Mouse (Mus musculus) lung, embryonic 15.5 days (tissue): ENCODE results near the gene Olfr44. TPM values are rescaled to one million over a fixed set of nuclear protein-coding genes. Genes with fewer than 3 reads are reported as not detected.

Experiments
- ATAC-seq: fragments of 200-750 bp; cut with Nextera tagmentation; 2 replicates; pipeline ENCODE4 v1.8.0; 2017; ENCODE audit warnings: moderate number of reproducible peaks, borderline replicate concordance; ENCODE audit not compliant: low FRiP score, low TSS enrichment; ENCODE audit errors: extremely low read depth
- H3K27ac ChIP-seq: fragments of 300-500 bp; sonication (generic); 2 replicates; pipeline ENCODE4 v1.5.1; 2015; ENCODE audit warnings: moderate library complexity, mild to moderate bottlenecking, inconsistent platforms
- H3K27me3 ChIP-seq: fragments of 300-500 bp; sonication (generic); 2 replicates; pipeline ENCODE4 v1.6.1; 2015; ENCODE audit warnings: inconsistent platforms
- H3K36me3 ChIP-seq: fragments of 300-500 bp; sonication (generic); 2 replicates; pipeline ENCODE4 v1.6.1; 2015; ENCODE audit warnings: inconsistent platforms
- H3K4me1 ChIP-seq: fragments of 300-500 bp; sonication (generic); 2 replicates; pipeline ENCODE4 v1.6.1; 2015; ENCODE audit warnings: inconsistent platforms
- H3K4me2 ChIP-seq: fragments of 300-500 bp; sonication (generic); 2 replicates; pipeline ENCODE4 v1.6.1; 2015; ENCODE audit warnings: inconsistent platforms, mild to moderate bottlenecking, moderate library complexity
- H3K4me3 ChIP-seq: fragments of 300-500 bp; sonication (generic); 2 replicates; pipeline ENCODE4 v1.5.1; 2015; ENCODE audit warnings: mild to moderate bottlenecking, inconsistent platforms
- H3K9ac ChIP-seq: fragments of 300-500 bp; sonication (generic); 2 replicates; pipeline ENCODE4 v1.6.1; 2015; ENCODE audit warnings: inconsistent platforms
- H3K9me3 ChIP-seq: fragments of 300-500 bp; sonication (generic); 2 replicates; pipeline ENCODE4 v1.6.1; 2016; ENCODE audit warnings: inconsistent platforms
- WGBS: fragments of 180-500 bp; shearing (Covaris S2); methylation state at CpG from one replicate; pipeline ENCODE4 v1.1.7; 2015; 5-methylcytosine and 5-hydroxymethylcytosine counted together
- polyA plus RNA-seq: library from polyadenylated mRNA; unstranded; fragments of >200 nt; fragmentation: Nextera tagmentation; extraction: Ambion mirVana; gene quantifications from 2 replicates; pipeline ENCODE4 v1.2.1, GENCODE M21; 2015

Olfr44 gene
- not detected in 2 replicates for polyA plus RNA-seq

DNA sequence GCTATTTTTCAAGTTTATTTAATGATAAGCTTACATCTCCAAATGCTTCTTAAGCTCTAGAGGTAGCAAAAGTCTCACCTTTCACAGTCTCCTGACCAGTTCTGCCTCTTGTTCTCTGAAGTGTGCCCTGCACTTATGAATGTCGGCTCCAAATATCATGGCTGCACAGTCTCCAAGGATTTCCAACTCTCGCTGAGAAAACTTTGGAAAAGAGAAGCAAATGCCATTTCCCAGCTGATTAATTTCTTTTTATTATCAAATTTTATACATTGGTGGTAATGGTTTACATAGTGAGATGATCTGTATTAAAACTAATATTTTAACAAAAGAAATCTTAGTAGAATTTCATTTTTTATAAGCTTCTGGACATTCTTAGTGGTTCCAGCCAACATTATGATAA, at the start of gene Olfr44:
TSS of gene Olfr44 (minus strand) at position 101 of the 400 bp plus-strand sequence.
- Histone ChIP-seq H3K4me3 (no peak within 1 kb of the TSS), H3K36me3 (no peaks in the 10 kb centered on the region), H3K27me3 (no peaks in the 10 kb centered on the region), H3K9ac (no peak within 1 kb of the TSS), H3K9me3 (no peaks in the 10 kb centered on the region), H3K4me1 (no peaks in the 10 kb centered on the region), H3K27ac (no peak within 1 kb of the TSS), H3K4me2 (no peak within 1 kb of the TSS)
- 59% methylated on average over 2 of the region's 2 CpGs for WGBS
- no peak for ATAC-seq

DNA sequence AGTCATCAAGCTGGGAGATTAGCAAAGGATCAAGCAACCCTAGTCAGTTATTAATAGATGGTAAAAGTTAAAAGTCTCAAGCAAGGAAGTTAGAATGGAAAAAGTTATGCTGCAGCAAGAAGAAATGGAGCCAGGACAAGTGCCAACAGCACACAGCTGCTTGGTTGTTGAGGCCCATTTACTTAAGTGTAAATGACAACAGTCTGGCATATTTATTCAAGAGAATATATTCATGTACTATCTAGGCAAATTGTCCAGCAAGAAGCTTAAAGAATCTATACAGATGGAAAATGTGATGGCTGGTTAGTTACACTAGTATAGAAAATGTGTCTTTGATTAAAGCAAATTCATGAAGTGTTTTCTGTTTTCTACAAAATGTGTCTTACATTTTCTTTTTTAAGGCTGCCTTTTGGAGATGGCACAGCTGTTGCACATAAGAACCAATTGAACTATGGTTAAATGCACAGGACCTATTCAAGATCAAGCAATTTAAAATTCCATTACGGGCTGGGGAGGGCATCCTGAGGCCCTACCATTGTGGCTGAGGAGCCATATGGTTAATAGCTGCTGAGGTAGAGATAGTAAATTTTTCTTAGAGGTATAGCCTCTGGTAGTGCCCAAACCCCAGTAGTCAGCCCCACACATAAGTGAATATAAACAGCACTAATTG, 30.0 kb upstream of the Olfr44 start:
- H3K4me3 ChIP-seq = no peak overlapping the region
- H3K9me3 ChIP-seq = no peaks in the 10 kb centered on the region
- H3K4me2 ChIP-seq = no peak overlapping the region
- H3K9ac ChIP-seq = no peak overlapping the region
- peak; percentile 81; the same call in 1 of the 2 replicates for ATAC-seq
- no peaks in the 10 kb centered on the region for H3K27me3 ChIP-seq
- no peaks in the 10 kb centered on the region for H3K4me1 ChIP-seq
- no peak overlapping the region for H3K27ac ChIP-seq
- no peaks in the 10 kb centered on the region for H3K36me3 ChIP-seq
- 65% methylated on average over 1 of the region's 1 CpGs for WGBS

DNA sequence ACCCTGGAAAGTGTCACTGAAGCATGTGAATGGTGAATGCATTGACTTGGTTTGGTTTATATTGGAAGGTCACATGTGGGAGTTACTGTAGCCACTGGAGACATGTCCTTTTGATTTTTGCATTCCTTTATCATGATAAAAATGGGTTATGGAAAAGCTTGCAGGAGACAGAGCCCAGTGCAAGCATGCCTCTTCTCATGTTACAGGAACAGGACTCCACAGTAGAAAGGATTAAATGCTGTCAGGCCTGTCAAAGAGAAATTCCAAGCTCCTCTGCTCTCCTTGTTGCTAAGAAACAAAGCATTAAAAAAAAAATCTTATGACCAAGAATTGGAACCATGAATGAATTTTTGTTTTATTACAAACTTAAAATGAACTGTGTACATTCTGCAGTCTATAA, 24.8 kb upstream of the Olfr44 start:
- Histone ChIP-seq H3K4me3 (no peak overlapping the region), H3K9me3 (no peaks in the 10 kb centered on the region), H3K4me2 (no peak overlapping the region), H3K27ac (no peak overlapping the region), H3K36me3 (no peaks in the 10 kb centered on the region), H3K4me1 (no peaks in the 10 kb centered on the region), H3K27me3 (no peaks in the 10 kb centered on the region), H3K9ac (no peak overlapping the region)
- ATAC-seq = no peak

DNA sequence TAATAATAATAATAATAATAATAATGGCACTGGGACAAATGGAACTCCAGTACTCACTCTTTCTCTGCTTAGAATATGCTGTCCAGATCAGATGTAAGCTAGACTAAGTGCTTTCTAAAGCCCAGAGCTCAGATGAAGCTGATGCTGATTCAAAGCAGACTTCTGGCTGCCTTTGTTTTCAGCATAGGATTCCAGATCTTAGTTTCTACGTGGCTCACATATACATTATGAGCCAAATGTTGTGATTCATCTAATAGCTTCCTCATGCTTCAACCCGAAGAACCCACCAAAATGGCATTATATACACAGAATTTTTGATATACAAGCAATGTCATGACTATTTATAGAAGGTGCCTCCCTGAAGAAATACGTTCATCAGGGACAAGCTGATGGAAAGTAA, 21.7 kb upstream of the Olfr44 start, which contains the start of gene Olfr957:
TSS of gene Olfr957 (minus strand) at position 279 of the 400 bp plus-strand sequence.
- Histone ChIP-seq H3K9me3 (no peaks in the 10 kb centered on the region), H3K4me1 (no peaks in the 10 kb centered on the region), H3K4me2 (no peak within 1 kb of the TSS), H3K27me3 (no peaks in the 10 kb centered on the region), H3K9ac (no peak within 1 kb of the TSS), H3K27ac (no peak within 1 kb of the TSS), H3K36me3 (no peaks in the 10 kb centered on the region), H3K4me3 (no peak within 1 kb of the TSS)
- no peak for ATAC-seq
- 44% methylated on average over 3 of the region's 3 CpGs for WGBS

DNA sequence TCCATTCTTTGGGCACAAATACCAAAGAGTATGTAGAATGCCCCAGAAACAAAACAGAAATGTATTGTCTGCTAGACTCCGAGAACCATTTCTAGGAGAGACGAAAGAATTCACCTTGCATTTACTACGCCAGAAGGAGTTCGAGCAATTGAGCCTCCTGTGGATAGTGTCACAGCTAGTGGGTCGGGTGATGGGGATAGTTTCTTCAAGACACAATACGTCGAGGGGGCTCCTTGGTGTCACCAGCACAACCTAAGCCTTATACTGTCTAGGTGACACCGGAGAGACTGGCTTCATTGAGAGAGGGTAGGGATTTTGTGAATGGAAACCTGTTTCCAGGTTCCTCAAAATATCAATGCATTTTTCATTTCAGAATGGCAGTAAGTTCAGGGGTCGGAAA, 15.6 kb upstream of the Olfr44 start:
- H3K36me3 ChIP-seq = no peaks in the 10 kb centered on the region
- WGBS = 83% methylated on average over 9 of the region's 9 CpGs
- H3K4me3 ChIP-seq = no peak overlapping the region
- ATAC-seq = no peak
- no peak overlapping the region for H3K9ac ChIP-seq
- H3K4me1 ChIP-seq = no peaks in the 10 kb centered on the region
- H3K27me3 ChIP-seq = no peaks in the 10 kb centered on the region
- no peak overlapping the region for H3K27ac ChIP-seq
- H3K9me3 ChIP-seq = no peaks in the 10 kb centered on the region
- H3K4me2 ChIP-seq = no peak overlapping the region

DNA sequence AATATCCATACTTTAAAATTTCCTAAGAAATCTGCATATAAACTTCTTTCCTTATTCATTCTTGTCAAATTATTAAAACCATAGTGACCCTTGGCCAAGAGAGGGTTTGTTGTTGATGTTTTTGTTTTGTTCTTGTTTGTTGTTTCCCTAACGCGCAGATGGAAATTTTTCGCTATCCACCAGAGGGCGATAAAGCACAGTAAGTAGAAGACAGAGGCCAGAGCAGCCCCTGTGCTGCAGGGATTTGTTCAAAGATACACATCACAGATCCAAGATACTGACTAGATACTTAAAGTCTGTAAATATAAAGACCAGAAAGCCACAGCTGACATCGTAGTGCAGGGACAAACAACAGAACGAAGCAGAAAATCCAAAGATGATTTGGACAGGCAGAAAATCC, 15.2 kb upstream of the Olfr44 start:
- H3K36me3 ChIP-seq = no peaks in the 10 kb centered on the region
- no peaks in the 10 kb centered on the region for H3K4me1 ChIP-seq
- no peak overlapping the region for H3K9ac ChIP-seq
- no peak for ATAC-seq
- H3K4me3 ChIP-seq = no peak overlapping the region
- H3K27ac ChIP-seq = no peak overlapping the region
- no peaks in the 10 kb centered on the region for H3K27me3 ChIP-seq
- 7% methylated on average over 6 of the region's 6 CpGs for WGBS
- H3K4me2 ChIP-seq = no peak overlapping the region
- no peaks in the 10 kb centered on the region for H3K9me3 ChIP-seq

DNA sequence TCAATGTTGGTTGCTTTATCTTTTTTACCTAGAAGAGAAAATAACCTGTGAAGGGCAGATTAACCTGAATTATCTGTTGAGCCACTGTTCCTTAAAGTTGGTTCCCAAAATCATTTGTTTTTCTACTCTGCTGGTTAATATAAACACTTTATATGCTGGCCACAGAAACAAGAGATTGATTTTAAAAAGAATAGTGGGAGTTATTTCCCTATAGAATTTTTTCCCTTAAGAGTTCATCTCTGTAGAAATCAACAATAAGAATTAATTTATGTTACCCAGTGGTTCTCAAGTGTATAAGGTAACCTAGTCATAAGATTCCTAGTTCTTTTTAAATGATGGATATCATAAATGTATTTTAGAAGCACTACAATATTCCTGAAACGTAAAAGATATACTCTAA, 22.0 kb downstream of the Olfr44 start, which contains the start of gene Olfr955:
TSS of gene Olfr955 (minus strand) at position 101 of the 400 bp plus-strand sequence.
- no peak within 1 kb of the TSS for H3K4me2 ChIP-seq
- no peaks in the 10 kb centered on the region for H3K9me3 ChIP-seq
- no peaks in the 10 kb centered on the region for H3K4me1 ChIP-seq
- H3K27ac ChIP-seq = no peak within 1 kb of the TSS
- no peak within 1 kb of the TSS for H3K9ac ChIP-seq
- no peaks in the 10 kb centered on the region for H3K36me3 ChIP-seq
- no peak for ATAC-seq
- no peak within 1 kb of the TSS for H3K4me3 ChIP-seq
- 38% methylated on average over 1 of the region's 1 CpGs for WGBS
- no peaks in the 10 kb centered on the region for H3K27me3 ChIP-seq

DNA sequence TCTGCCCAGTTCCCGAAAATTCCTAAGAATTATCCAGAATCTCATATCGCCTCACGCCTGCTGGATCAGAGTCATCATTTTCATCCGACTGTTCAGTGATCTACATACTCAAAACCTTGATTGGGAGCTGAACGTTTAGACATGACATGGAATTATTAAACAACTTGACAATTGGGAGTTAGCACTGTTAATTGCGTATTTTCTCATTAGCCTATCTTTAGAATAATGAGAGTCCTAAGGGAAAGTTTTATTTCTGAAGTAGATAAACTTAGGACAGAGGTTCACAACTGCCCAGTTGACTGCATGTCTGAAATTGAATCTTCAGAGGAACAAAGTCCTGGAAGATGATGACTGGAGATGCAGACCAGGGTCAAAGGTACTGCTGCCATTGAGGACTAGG, 37.4 kb downstream of the Olfr44 start, which contains the start of gene Olfr954:
TSS of gene Olfr954 (plus strand) at position 301 of the 400 bp plus-strand sequence.
- no peak for ATAC-seq
- H3K4me3 ChIP-seq = no peak within 1 kb of the TSS
- H3K9me3 ChIP-seq = no peaks in the 10 kb centered on the region
- no peak within 1 kb of the TSS for H3K9ac ChIP-seq
- no peak within 1 kb of the TSS for H3K27ac ChIP-seq
- H3K36me3 ChIP-seq = no peaks in the 10 kb centered on the region
- no peak within 1 kb of the TSS for H3K4me2 ChIP-seq
- no peaks in the 10 kb centered on the region for H3K4me1 ChIP-seq
- 78% methylated on average over 6 of the region's 6 CpGs for WGBS
- H3K27me3 ChIP-seq = no peaks in the 10 kb centered on the region

Other genes starting within 250 kb of the Olfr44 start
- gene Olfr1537, start 244.0 kb downstream of the Olfr44 start, polyA plus RNA-seq = not detected in 2 replicates
- gene Olfr945, start 217.2 kb downstream of the Olfr44 start, polyA plus RNA-seq = not detected in 2 replicates
- not detected in 2 replicates for gene Olfr948, start 167.9 kb downstream of the Olfr44 start, polyA plus RNA-seq
- not detected in 2 replicates for gene Olfr951, start 106.6 kb downstream of the Olfr44 start, polyA plus RNA-seq
- not detected in 2 replicates for gene Olfr952, start 66.8 kb downstream of the Olfr44 start, polyA plus RNA-seq
- not detected in 2 replicates for gene Olfr954, start 37.3 kb downstream of the Olfr44 start, polyA plus RNA-seq
- gene Olfr955, start 22.1 kb downstream of the Olfr44 start, polyA plus RNA-seq = not detected in 2 replicates
- gene Olfr957, start 21.8 kb upstream of the Olfr44 start, polyA plus RNA-seq = not detected in 2 replicates
- not detected in 2 replicates for gene Olfr958, start 60.1 kb upstream of the Olfr44 start, polyA plus RNA-seq
- gene Olfr959, start 81.6 kb upstream of the Olfr44 start, polyA plus RNA-seq = not detected in 2 replicates
- 8.2 and 10.0 TPM in 2 replicates for gene AW551984, start 110.4 kb upstream of the Olfr44 start, polyA plus RNA-seq
- gene Olfr148, start 116.7 kb upstream of the Olfr44 start, polyA plus RNA-seq = not detected in 2 replicates
- gene Olfr960, start 127.4 kb upstream of the Olfr44 start, polyA plus RNA-seq = not detected in 2 replicates
- not detected in 2 replicates for gene Olfr961, start 151.1 kb upstream of the Olfr44 start, polyA plus RNA-seq
- not detected in 2 replicates for gene Olfr963, start 173.2 kb upstream of the Olfr44 start, polyA plus RNA-seq
- gene Olfr149, start 213.1 kb upstream of the Olfr44 start, polyA plus RNA-seq = not detected in 2 replicates
- gene Olfr965, start 217.4 kb upstream of the Olfr44 start, polyA plus RNA-seq = not detected in 2 replicates
- not detected in 2 replicates for gene Olfr150, start 237.0 kb upstream of the Olfr44 start, polyA plus RNA-seq